Mouse (Mus musculus): ENCODE data around the gene Mtx1. TPM values are rescaled to one million over a fixed set of nuclear protein-coding genes. Genes with fewer than 3 reads are reported as not detected.

The Mtx1 gene
- total RNA-seq, 2 experiments from 2014 or later: 89.5 to 94.5 TPM

DNA sequence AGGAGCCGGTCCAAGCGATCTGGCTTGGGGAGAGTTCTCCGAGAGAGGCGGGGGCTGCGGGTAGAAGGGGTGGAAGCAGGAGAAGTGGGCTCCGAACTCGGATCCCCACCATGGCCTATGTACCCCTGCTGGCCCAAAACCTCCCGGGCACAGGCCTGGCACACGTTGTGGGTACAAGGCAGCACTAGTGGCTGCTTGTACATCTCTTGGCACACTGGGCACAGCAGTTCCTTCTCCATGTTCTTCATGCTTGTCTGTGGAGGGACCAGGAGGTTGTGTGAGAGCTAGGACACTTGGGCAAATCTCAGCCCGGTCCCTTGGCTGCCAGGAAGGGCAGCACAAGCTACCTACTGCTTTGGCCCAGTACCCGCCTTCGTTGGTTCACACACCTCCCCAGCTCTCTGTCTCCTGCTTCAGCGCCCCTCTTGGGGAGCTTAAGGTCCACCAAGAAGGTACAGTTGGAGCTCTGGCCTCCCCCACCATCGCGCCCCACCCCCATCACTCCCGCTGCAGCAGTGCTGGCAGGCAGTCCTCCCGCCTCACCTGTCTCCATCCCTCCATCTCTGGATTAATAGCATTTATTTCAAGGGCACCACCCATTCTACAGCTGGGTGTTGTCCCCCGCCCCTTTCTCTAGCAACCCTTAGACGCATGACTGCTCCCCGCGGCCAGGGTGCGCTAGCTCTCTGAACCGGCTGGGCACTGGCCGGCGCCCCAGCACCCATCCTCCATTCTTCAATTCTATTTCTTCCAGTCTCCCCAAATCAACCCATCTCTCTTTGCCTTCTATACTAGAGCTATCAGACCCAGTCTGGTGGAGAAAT, 17.5 kb upstream of the Mtx1 start:
- peak in 1 of 2 experiments; percentile 46 for DNase-seq (ENCODE audit: low spot score in 2 of 2)

DNA sequence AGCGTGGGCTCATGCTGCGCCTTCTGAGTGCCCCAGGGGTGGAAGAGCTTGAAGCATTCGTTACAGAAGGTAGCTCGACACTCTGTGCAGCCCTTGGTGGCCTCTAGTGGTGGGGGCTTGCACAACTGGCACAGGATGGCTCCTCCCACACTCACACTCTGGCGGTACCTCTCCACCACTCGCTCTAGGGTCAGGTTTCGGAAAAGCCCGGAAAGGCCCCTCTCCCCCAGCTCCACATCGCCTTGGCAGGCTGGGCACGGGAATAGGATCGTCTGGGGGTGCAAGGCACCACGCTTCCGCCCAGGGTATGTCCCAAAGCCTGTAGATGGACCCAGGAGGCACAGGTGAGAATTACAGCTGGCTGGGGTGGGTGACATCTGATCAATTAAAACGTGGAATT, 16.7 kb upstream of the Mtx1 start:
- peak in 1 of 2 experiments; percentile 58 for DNase-seq (ENCODE audit: low spot score in 2 of 2)
- intact Hi-C loops (cut with DNase I): loop anchor here (2.0 kb wide), 1 partner anchor 15 kb away; the partner anchor contains the start of gene Muc1

More for the DNA sequence above, 17.5 kb upstream of the Mtx1 start:
- intact Hi-C loops (cut with DNase I): loop anchor here (2.0 kb wide), 1 partner anchor 16 kb away; the partner anchor contains the start of gene Muc1

DNA sequence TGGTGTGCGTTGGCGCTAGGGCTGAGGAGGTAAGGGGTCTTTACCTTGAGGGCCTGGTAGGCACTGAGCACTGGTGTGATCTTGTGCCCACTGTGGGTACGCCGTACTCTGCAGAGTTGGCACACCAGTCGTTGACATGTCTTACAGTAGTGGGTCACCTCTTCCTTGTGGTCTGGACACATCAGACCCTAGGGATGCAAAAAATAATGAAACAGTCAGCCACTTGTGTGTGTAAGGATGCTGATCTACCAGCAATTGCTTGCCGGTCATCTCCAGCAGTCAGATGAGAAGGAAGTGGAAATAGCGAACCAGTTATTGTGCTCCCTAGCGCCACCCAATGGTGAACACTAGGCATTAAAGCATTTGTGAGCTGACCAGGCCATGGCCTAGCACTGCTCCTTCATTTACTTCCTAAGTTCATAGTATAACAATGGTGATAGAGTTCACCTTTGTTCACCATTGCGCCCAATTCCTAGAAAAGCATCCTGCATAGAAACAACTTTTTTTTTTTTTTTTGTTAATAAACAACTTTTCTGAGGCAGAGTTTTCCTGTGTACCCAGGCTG, 15.5 kb upstream of the Mtx1 start:
- DNase-seq (ENCODE audit: low spot score in 2 of 2): peak in 1 of 2 experiments; percentile 63
- intact Hi-C loops (cut with DNase I): no loop called here

DNA sequence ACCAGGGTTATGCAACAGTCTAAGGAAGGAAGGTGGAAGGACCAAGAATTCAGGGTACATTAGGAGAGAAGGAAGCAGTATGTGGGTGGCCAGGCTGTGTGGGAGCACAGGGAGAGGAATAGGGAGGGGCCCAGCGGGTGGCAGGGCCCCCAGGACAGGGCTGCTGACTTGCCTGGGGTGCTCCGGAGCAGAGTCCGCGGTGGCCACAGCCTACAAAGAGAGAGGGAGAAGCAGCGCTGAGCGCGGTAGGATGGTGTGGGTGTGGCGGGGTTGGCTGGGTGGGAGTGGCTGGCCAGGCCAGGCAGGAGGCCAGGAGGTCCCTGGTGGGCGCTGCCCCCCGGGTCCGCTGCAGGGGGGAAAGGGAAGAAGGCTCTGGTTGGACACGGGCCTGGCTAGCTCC, 11.6 kb upstream of the Mtx1 start:
- intact Hi-C loops (cut with DNase I): no loop called here
- DNase-seq (ENCODE audit: low spot score in 2 of 2): no peak

DNA sequence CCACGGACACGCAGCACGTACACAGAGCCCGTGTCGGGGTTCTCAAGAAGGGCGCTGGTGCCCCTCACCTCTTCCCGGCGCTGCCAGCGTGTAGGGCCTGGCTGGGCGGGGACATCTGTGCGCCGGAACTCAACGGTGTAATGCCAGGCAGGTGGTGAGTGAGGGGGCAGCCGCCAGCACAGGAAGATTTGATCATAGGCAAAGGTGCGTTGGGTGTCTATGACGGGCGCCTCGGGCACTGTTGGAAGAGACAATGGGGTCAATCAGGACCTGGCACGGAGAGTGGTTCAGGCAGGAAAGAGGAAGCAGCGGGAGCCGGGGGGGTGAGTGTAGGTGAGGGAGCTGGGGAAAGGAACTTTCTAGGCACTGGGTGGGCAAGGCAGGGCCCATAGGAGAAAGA, 10.8 kb upstream of the Mtx1 start:
- intact Hi-C loops (cut with DNase I): no loop called here
- no peak for DNase-seq (ENCODE audit: low spot score in 2 of 2)

DNA sequence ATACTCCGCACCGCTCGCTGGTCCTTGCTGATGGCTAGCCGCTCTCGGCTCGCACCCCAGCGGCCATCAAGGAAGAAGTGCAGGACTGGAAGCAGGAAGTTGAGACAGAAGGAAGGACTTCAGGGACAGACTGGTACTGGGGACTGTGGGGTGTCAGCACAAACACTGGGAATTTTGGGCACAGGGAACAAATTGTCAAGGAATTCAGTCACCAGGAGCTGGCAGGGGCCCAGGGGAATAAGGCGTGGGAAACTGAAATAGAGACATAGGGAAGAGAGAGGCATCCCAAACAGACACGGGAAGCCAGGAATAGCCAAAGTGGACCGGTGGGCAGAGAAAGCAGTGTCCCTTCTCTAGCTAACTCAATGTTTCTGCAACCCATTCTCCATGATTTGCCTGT, 9.6 kb upstream of the Mtx1 start:
- peak in 1 of 2 experiments; percentile 71 for DNase-seq (ENCODE audit: low spot score in 2 of 2)
- intact Hi-C loops (cut with DNase I): no loop called here

DNA sequence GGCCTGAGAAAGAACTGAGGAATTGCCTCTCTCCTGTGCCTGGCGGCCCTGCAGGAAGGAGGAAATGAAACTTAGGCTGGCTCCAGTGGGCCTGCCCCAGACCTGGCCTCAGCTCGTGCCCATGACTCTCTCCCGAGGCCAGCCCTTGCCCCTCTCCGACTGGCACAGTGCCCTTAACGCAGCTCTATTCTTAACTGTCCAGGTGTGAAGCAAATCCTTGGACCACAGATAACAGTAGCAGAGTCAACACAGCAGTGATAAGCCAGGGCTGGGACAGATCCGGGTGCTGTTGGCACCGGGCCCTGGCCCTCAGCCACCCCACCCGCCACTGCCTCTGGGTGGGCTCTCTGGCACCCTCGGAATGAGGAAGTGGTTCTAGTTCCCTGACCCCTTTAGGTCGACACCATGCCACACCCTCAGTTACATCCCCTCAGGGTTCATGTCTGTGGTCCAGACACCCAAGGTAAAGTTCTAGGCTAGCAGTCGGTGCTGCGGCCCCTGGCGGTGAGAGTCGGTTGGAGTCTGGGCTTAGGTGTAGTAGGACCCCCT, 6.7 kb upstream of the Mtx1 start:
- no peak for DNase-seq (ENCODE audit: low spot score in 2 of 2)

DNA sequence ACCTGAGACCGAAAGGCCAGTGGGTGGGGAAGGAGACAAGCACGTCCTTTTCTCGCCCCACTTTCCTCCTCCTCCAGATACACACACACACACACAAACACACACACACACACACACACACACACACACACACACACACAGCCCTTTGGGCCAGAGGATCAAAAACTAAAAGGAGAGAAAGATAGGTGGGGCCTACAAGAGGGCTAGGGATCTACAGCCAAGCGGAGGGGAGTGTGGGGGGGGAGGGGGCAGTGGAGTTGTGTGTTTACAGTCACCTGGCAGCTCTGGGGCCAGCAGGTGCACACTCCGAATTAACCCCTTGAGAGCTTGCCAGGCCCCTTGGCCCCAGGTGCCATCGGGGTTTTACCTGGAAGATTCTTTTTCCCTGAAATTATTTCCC, 5.7 kb upstream of the Mtx1 start:
- intact Hi-C loops (cut with DNase I): no loop called here
- DNase-seq (ENCODE audit: low spot score in 2 of 2): no peak

More for the DNA sequence above, 6.7 kb upstream of the Mtx1 start:
- intact Hi-C loops (cut with DNase I): no loop called here

DNA sequence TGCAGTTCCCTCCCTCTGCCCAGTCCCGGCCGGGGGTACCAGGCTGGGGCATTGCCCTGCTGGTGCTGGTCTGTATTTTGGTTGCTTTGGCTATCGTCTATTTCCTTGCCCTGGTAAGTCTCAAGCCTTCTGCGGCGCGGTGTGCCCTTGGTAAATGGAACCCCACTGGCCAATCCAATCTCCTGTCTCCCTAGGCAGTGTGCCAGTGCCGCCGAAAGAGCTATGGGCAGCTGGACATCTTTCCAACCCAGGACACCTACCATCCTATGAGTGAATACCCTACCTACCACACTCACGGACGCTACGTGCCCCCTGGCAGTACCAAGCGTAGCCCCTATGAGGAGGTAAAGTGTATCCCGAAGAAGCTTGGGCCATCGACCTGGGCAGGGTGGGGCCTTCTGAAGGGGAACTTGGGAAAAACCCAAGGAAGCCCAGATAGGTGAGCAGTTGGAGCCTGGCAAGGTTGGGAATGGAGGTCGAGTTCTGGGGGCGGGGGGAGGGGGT, 4.9 kb upstream of the Mtx1 start:
- intact Hi-C loops (cut with DNase I): no loop called here
- no peak for DNase-seq (ENCODE audit: low spot score in 2 of 2)

DNA sequence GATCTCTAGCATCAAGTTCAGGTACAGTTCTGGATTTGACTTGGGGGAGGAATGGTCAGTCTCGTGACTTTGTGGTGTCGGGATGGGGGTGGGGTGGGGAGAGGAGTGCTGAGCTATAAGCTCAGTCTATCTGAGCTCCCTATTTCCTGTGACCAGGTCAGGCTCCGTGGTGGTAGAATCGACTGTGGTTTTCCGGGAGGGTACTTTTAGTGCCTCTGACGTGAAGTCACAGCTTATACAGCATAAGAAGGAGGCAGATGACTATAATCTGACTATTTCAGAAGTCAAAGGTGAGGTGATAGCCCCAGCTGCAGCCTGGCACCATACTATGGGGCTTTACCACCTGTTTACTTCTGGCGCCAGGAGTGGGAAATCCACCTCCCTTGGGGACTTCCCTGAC, 4.5 kb upstream of the Mtx1 start:
- DNase-seq (ENCODE audit: low spot score in 2 of 2): no peak
- intact Hi-C loops (cut with DNase I): no loop called here

DNA sequence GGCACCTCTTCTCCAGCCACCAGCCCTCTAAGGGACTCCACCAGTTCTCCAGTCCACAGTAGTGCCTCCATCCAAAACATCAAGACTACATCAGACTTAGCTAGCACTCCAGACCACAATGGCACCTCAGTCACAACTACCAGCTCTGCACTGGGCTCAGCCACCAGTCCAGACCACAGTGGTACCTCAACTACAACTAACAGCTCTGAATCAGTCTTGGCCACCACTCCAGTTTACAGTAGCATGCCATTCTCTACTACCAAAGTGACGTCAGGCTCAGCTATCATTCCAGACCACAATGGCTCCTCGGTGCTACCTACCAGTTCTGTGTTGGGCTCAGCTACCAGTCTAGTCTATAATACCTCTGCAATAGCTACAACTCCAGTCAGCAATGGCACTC, 3.7 kb upstream of the Mtx1 start:
- intact Hi-C loops (cut with DNase I): no loop called here
- DNase-seq (ENCODE audit: low spot score in 2 of 2): no peak

DNA sequence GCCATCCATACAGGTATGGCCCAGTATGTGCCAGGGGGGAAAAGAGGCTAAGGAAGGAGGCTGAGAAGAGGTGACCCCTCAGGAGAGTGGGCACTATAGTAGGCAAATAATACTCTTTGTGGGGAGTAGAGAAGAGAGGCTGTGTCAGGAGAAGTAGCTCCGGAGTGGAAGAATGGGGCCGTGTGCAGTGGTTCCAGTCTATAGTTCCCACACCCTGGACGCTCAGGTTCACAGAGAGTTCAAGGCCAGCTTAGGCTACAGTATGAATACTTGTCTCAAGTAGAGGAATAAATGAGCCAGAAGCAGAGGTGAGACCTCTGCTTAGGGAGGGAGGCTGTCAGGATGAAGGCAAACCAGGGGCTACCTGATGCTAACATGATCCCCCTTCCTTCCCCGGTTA, 2.4 kb upstream of the Mtx1 start:
- DNase-seq (ENCODE audit: low spot score in 2 of 2): no peak
- intact Hi-C loops (cut with DNase I): loop anchor here (2.0 kb wide), 1 partner anchor 16 kb away; the partner anchor contains the start of gene Krtcap2

DNA sequence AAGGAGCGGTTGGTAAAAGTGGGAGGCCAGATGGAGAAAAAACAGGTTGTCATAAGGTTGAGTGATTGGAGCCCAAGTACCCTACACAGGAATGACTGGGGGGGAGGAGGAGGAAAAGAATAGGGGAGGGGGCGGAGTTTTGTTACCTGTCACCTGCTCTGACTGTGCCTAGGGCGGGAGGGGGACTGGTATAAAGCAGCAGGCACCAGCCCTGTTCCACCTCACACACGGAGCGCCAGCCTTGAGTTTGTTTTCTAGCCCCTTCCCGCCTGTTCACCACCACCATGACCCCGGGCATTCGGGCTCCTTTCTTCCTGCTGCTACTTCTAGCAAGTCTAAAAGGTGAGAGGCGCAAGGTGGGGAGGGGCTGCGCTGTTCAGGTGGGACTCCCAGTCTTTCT, 1.9 kb upstream of the Mtx1 start, which contains the start of gene Muc1:
TSS of gene Muc1 (plus strand) at position 222 of the 400 bp plus-strand sequence.
- no peak for DNase-seq (ENCODE audit: low spot score in 2 of 2)
- intact Hi-C loops (cut with DNase I): loop anchor here (2.0 kb wide), 1 partner anchor 16 kb away; the partner anchor contains the start of gene Krtcap2

DNA sequence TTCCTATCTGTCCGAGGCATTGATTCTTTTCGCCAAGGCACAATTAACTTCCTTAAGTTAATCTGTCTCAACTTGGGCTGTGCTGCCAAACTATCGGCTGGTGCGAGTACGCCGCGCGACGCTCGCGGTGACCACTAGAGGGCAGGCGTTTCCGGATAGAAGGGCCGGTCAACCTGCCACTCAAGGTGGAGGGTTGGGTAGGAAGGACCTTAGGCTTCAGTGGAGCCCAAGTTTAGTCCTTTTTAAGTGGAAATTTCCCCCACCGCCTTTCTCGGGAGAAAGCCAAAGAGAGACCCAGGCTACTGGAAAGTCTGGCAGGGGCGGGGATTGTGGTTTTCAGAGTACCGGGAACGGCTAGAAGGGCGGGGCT, 1.3 kb upstream of the Mtx1 start:
- intact Hi-C loops (cut with DNase I): loop anchor here (2.0 kb wide), 1 partner anchor 17 kb away; the partner anchor contains the start of gene Krtcap2

DNA sequence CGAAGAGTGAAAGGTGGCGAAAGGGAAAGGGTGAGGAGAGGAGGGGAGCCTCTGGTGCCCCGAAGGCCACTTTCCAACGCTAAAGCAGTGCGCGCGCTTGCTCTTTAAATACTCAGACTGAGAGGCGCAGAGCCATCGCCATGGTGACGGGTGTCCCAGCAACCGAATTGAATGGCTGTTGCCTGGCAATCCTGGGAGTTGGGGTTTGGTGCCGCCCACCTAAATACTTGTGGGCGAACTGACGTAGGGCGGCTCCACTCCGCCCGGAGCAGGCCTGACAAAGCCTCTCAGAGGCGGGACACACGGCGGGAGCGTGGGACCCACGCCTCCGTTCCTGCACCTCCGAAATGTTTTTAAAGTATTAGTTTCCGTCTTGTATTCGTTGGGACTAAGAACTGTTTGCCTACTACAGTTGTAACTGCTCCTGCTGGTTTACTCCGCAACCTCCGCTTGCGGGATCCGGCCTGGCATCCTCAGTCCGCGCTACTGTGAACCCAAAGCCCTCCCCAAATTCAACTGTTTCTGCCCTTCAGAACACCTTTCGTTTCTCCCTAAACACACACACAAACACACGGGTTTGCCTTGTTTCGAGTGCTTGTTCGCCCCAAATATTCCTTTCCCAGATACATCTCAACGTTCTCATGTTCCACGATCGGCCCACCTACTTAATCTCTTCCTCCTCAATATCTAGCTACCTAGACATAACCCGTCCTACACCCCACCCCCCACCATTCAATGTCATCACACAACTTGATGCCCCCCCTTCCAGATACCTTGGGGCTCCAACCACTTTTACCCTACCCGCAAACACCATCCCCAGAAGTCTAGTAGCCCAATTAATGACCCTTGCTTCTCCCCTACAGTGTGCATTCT, 655 bp upstream of the Mtx1 start:
- intact Hi-C loops (cut with DNase I): loop anchor here (2.0 kb wide), 1 partner anchor 17 kb away; the partner anchor contains the start of gene Krtcap2
- peak; percentile 92 to 97 for DNase-seq (ENCODE audit: low spot score in 2 of 2)

More for the DNA sequence above, 1.3 kb upstream of the Mtx1 start:
- peak; percentile 83 to 85 for DNase-seq (ENCODE audit: low spot score in 2 of 2)

DNA sequence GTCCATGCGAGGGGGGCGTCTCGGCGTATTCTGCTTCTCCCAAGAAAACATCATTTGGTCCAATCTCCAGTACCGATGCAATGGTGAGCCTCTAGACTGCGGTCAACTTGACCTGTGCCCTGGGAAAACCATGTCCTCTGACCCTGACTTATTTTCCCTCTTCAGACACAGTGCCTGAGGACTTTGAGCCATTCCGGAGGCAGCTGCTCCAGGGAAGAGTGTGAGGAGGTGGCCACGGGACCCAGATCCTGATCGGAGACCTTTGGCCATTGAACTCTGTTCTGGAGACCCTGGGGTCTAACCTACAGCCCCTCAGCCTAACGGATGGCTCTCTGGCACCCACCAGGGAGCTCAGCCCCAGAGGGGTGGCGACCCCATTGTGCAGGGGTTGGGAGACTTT, 527 bp downstream of the Mtx1 start:
- DNase-seq (ENCODE audit: low spot score in 2 of 2): no peak
- intact Hi-C loops (cut with DNase I): no loop called here

DNA sequence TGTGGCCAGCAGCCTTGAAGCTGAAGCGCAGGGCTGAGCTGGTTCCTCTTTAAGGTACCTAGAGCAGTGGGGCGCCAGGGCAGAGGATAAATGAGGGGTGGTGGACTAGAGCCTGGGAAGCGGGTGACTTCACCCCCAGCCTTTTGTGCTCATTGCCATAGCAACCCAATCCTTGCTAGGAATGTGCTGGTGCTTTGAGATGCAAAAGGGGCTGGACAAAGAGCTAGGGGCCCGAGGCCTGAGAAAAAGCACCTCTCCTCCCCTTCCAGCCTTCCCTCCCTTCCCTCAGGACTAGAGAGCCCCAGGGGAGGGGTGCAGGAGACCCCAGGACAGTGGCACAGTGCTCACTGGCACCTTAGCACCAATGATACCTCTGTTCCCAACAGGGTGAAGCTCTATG, 970 bp downstream of the Mtx1 start:
- peak in 1 of 2 experiments; percentile 65 for DNase-seq (ENCODE audit: low spot score in 2 of 2)
- intact Hi-C loops (cut with DNase I): no loop called here

DNA sequence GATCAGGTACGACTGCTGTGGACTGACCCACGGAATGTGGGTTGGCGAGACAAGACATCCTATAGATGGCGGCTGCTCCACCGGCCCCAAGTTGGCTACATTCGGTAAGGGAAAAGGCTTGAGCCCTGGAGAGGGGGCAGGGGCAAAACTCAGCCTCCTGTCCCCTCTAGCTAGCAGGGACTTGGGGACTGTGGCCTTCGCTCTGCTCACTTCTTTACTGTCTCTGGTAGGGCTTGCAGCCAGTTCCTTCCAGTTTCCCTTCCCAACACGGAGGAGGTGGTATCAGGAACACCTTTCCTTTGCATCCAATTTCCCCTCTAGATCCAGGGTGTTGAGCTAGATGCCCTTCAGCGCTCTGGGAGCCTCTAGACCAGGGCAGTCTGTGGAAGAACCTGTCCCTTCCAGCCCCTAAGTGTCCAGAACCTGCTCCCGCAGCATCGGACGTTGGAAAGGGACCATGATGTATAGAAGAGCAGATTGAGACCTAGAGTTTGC, 1.5 kb downstream of the Mtx1 start:
- DNase-seq (ENCODE audit: low spot score in 2 of 2): no peak
- intact Hi-C loops (cut with DNase I): no loop called here

DNA sequence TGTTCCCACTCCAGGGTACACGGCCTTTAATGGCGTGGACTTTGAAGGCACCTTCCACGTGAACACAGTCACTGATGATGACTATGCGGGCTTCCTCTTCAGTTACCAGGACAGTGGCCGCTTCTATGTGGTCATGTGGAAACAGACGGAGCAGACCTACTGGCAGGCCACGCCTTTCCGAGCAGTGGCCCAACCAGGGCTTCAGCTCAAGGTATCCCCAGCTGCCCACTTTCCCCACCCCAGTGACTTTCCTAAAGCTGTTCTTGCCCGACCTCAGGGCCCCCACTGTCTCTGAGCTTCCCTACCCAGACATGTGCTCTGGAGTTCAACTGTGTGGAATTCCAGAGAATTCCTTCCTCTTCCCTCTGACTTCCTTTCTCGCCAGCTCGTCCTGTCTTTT, 2.1 kb downstream of the Mtx1 start:
- intact Hi-C loops (cut with DNase I): no loop called here
- DNase-seq (ENCODE audit: low spot score in 2 of 2): no peak

Measured in left cerebral cortex, postnatal 25 days (tissue).